Comparison of ENCODE assay signal across 25 mouse cellular contexts in the genomic region with DNA sequence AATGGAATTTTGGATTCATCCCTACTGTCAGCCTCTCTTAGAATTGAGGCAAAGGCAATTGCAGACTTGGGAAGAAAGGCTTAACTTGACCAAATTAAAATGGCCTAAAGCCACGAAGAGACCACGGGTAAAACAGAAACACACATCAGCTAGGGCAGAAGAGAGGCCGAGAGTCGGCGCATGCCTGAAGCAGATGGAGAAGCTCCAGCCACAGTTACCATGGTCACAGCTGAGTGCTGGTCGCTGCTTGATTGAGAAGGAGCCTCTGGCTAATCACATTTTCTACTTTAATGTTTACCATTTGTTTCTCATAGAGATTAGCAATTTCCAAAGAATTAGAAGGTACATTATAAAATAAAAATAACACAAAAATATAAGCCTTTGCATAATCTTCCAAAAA. TPM values are rescaled to one million over a fixed set of nuclear protein-coding genes. Genes with fewer than 3 reads are reported as not detected.
A peak's percentile ranks its signal among the peaks of the same experiment; 100 is the strongest.
DNase-seq lines count a peak whose midpoint lies in the region; ATAC-seq lines count a peak whose summit lies in the region.
"Had no signal": no experiment of that assay in that cellular context is flagged by ENCODE, and none has a peak within 500 bp of the region (broad histone marks: within the 10 kb centered on the region; RNA-seq: fewer than 3 reads in every experiment).

No protein-coding gene starts in this region.

- no peaks in the 10 kb centered on the region for H3K9me3 ChIP-seq in embryonic facial prominence, embryonic 14.5 days (ENCODE audit: control insufficient read depth, low read length)
- H3K9me3 ChIP-seq in kidney, embryonic 14.5 days (ENCODE audit: control insufficient read depth, low read length): no peaks in the 10 kb centered on the region
- H3K9me3 ChIP-seq: forebrain, embryonic 15.5 days; heart, embryonic 13.5 days; hindbrain, embryonic 10.5 days; hindbrain, embryonic 15.5 days; intestine, embryonic 15.5 days; limb, embryonic 12.5 days; liver, embryonic 15.5 days; lung, embryonic 15.5 days; neural tube, embryonic 15.5 days; stomach, embryonic 15.5 days had no signal

- H3K4me3 ChIP-seq in embryonic facial prominence, embryonic 14.5 days (ENCODE audit: low read depth, low read length): no peak overlapping the region
- no peak overlapping the region for H3K4me3 ChIP-seq in kidney, embryonic 14.5 days (ENCODE audit: low read length)
- H3K4me3 ChIP-seq: forebrain, embryonic 15.5 days; gastrocnemius, adult 2 months; heart, adult 2 months; heart, embryonic 13.5 days; hindbrain, embryonic 10.5 days; hindbrain, embryonic 15.5 days; intestine, embryonic 15.5 days; layer of hippocampus, adult 2 months; left cerebral cortex, adult 2 months; limb, embryonic 12.5 days; liver, embryonic 15.5 days; lung, embryonic 15.5 days; neural tube, embryonic 15.5 days; stomach, embryonic 15.5 days had no signal

- peak; percentile 62; the same call in 1 of the 2 replicates for ATAC-seq in embryonic facial prominence, embryonic 14.5 days (ENCODE audit: low read depth)
- ATAC-seq in kidney, embryonic 14.5 days (ENCODE audit: low FRiP score, low TSS enrichment): no peak
- ATAC-seq: activated CD4-positive, CD25-positive, alpha-beta regulatory T cell, adult 4 months; forebrain, embryonic 15.5 days; intestine, embryonic 15.5 days had no signal

- H3K4me2 ChIP-seq in embryonic facial prominence, embryonic 14.5 days (ENCODE audit: low read depth, low read length): no peak overlapping the region
- H3K4me2 ChIP-seq in kidney, embryonic 14.5 days (replicated peaks; ENCODE audit: low read depth, low read length): no peak overlapping the region
- H3K4me2 ChIP-seq: forebrain, embryonic 15.5 days; heart, embryonic 13.5 days; hindbrain, embryonic 15.5 days; intestine, embryonic 15.5 days; limb, embryonic 12.5 days; liver, embryonic 15.5 days; lung, embryonic 15.5 days; midbrain, embryonic 11.5 days; neural tube, embryonic 15.5 days; stomach, embryonic 15.5 days had no signal

- H3K9ac ChIP-seq in embryonic facial prominence, embryonic 14.5 days (ENCODE audit: low read depth, low read length): no peak overlapping the region
- H3K9ac ChIP-seq in kidney, embryonic 14.5 days (ENCODE audit: low read depth, low read length): no peak overlapping the region
- H3K9ac ChIP-seq: forebrain, embryonic 15.5 days; heart, embryonic 13.5 days; hindbrain, embryonic 15.5 days; intestine, embryonic 15.5 days; limb, embryonic 12.5 days; liver, embryonic 15.5 days; lung, embryonic 15.5 days; neural tube, embryonic 15.5 days; stomach, embryonic 15.5 days had no signal

- H3K36me3 ChIP-seq in embryonic facial prominence, embryonic 14.5 days (ENCODE audit: control insufficient read depth, insufficient read depth, low read length): no peaks in the 10 kb centered on the region
- H3K36me3 ChIP-seq in kidney, embryonic 14.5 days (ENCODE audit: control insufficient read depth, insufficient read depth, low read length): no peaks in the 10 kb centered on the region
- H3K36me3 ChIP-seq: forebrain, embryonic 15.5 days; heart, embryonic 13.5 days; hindbrain, embryonic 10.5 days; hindbrain, embryonic 15.5 days; intestine, embryonic 15.5 days; limb, embryonic 12.5 days; liver, embryonic 15.5 days; lung, embryonic 15.5 days; neural tube, embryonic 15.5 days; stomach, embryonic 15.5 days had no signal

- 40% methylated on average over 6 of the region's 6 CpGs for WGBS in embryonic facial prominence, embryonic 14.5 days
- 66% methylated on average over 6 of the region's 6 CpGs for WGBS in kidney, embryonic 14.5 days

- H3K4me1 ChIP-seq in embryonic facial prominence, embryonic 14.5 days (ENCODE audit: control insufficient read depth, insufficient read depth, low read length): peaks cover 9% of the 10 kb centered on the region; the same call in 1 of the 2 replicates
- H3K4me1 ChIP-seq in kidney, embryonic 14.5 days (ENCODE audit: control insufficient read depth, insufficient read depth, low read length): no peaks in the 10 kb centered on the region
- H3K4me1 ChIP-seq: forebrain, embryonic 15.5 days; hindbrain, embryonic 10.5 days; hindbrain, embryonic 15.5 days; liver, embryonic 15.5 days; lung, embryonic 15.5 days; neural tube, embryonic 15.5 days; stomach, embryonic 15.5 days had no signal

- no peaks in the 10 kb centered on the region for H3K27me3 ChIP-seq in embryonic facial prominence, embryonic 14.5 days (replicated peaks; ENCODE audit: control insufficient read depth, insufficient read depth, low read length)
- H3K27me3 ChIP-seq in kidney, embryonic 14.5 days (ENCODE audit: control insufficient read depth, insufficient read depth, low read length): no peaks in the 10 kb centered on the region
- H3K27me3 ChIP-seq: forebrain, embryonic 15.5 days; heart, embryonic 13.5 days; intestine, embryonic 15.5 days; liver, embryonic 15.5 days; lung, embryonic 15.5 days; stomach, embryonic 15.5 days had no signal

- peak; percentile 17 for DNase-seq in layer of hippocampus, adult 11-12 months (ENCODE audit: low spot score)
- DNase-seq in layer of hippocampus, postnatal 14 days (ENCODE audit: low spot score in 2 of 2): no peak
- DNase-seq in brain, adult 2 months (ENCODE audit: low read depth, low spot score): peak; percentile 51
- DNase-seq in embryonic facial prominence, embryonic 14.5 days (ENCODE audit: low spot score): peak; percentile 75
- peak; percentile 16 for DNase-seq in layer of hippocampus, adult 9-11 months
- no peak for DNase-seq in heart, postnatal 14 days
- DNase-seq: gastrocnemius, postnatal 36 days; heart, adult 2 months had no signal

- H3K27ac ChIP-seq in embryonic facial prominence, embryonic 14.5 days (replicated peaks; ENCODE audit: low read depth, low read length): no peak overlapping the region
- no peak overlapping the region for H3K27ac ChIP-seq in kidney, embryonic 14.5 days (ENCODE audit: low read depth, low read length)
- H3K27ac ChIP-seq: forebrain, embryonic 15.5 days; gastrocnemius, adult 2 months; heart, adult 2 months; heart, embryonic 13.5 days; hindbrain, embryonic 10.5 days; hindbrain, embryonic 15.5 days; intestine, embryonic 15.5 days; layer of hippocampus, adult 2 months; left cerebral cortex, adult 2 months; limb, embryonic 12.5 days; liver, embryonic 15.5 days; lung, embryonic 15.5 days; neural tube, embryonic 15.5 days; stomach, embryonic 15.5 days had no signal

- intact Hi-C loops in heart, postnatal 14 days (cut with DNase I): no loop called here

RNA-seq across cellular contexts. Expression of a gene that starts 49.7 kb away (rescaled TPM):
- under 1 TPM; 0.35 to 0.60 TPM for total RNA-seq in layer of hippocampus, postnatal 14 days (2021)
- polyA plus RNA-seq in embryonic facial prominence, embryonic 14.5 days (2014; fragmentation: Nextera tagmentation; extraction: Ambion mirVana): 2.0 and 2.2 TPM in 2 replicates
- under 1 TPM in 1 of 2 experiments, not detected in 1; 0.12 TPM for total RNA-seq in heart, postnatal 14 days (2021)
- polyA plus RNA-seq in kidney, embryonic 14.5 days (2014; fragmentation: Nextera tagmentation; extraction: Ambion mirVana): 0.43 and 0.84 TPM in 2 replicates
- total RNA-seq: common myeloid progenitor, adult 5-6 weeks had no signal
- polyA plus RNA-seq: activated CD4-positive, CD25-positive, alpha-beta regulatory T cell, adult 4 months had no signal

Comparison
In these comparisons a context has a peak if more than half of its experiments do, and no peak if none do; other contexts are left out.
1. DNase-seq: peak in layer of hippocampus, adult 11-12 months (single experiment), brain, adult 2 months (single experiment), embryonic facial prominence, embryonic 14.5 days (single experiment) and layer of hippocampus, adult 9-11 months (single experiment); none in layer of hippocampus, postnatal 14 days (0 of 2) and heart, postnatal 14 days (0 of 2).